Mouse (Mus musculus) embryonic facial prominence, embryonic 11.5 days (tissue): Measurements from ENCODE around the gene Batf2. TPM values are rescaled to one million over a fixed set of nuclear protein-coding genes. Genes with fewer than 3 reads are reported as not detected.
"Not testable (repeated sequence)": the region's sequence is repeated elsewhere in the genome, so short reads cannot be mapped to it uniquely, and the experiment has no call there.

Experiments
- ATAC-seq: fragments of 200-750 bp; cut with Nextera tagmentation; replicated peaks from 2 replicates; pipeline ENCODE4 v1.8.0; 2017; ENCODE audit warnings: low read depth; ENCODE audit not compliant: insufficient number of reproducible peaks, low FRiP score, low TSS enrichment
- DNase-seq: peaks from one replicate; pipeline ENCODE4 v3.0.0-alpha.2; 2015; ENCODE audit warnings: low spot score
- H3K27ac ChIP-seq: fragments of 300-500 bp; sonication (generic); replicated peaks from 2 replicates; pipeline ENCODE4 v1.5.1; 2014; ENCODE audit warnings: mild to moderate bottlenecking, low read depth, low read length, control low read depth
- H3K27me3 ChIP-seq: fragments of 300-500 bp; sonication (generic); 2 replicates; pipeline ENCODE4 v1.6.1; 2014; ENCODE audit warnings: mild to moderate bottlenecking, low read length, moderate library complexity, mixed read lengths; ENCODE audit not compliant: control insufficient read depth, insufficient read depth
- H3K36me3 ChIP-seq: fragments of 300-500 bp; sonication (generic); replicated peaks from 2 replicates; pipeline ENCODE4 v1.6.1; 2014; ENCODE audit warnings: low read depth, mild to moderate bottlenecking, low read length, moderate library complexity, mixed read lengths; ENCODE audit not compliant: control insufficient read depth, insufficient read depth
- H3K4me1 ChIP-seq: fragments of 300-500 bp; sonication (generic); 2 replicates; pipeline ENCODE4 v1.6.1; 2014; ENCODE audit warnings: low read length, mixed read lengths; ENCODE audit not compliant: control insufficient read depth, insufficient read depth
- H3K4me2 ChIP-seq: fragments of 300-500 bp; sonication (generic); 2 replicates; pipeline ENCODE4 v1.6.1; 2014; ENCODE audit warnings: low read depth, mild to moderate bottlenecking, control low read depth, low read length, moderate library complexity
- H3K4me3 ChIP-seq: fragments of 300-500 bp; sonication (generic); 2 replicates; pipeline ENCODE4 v1.5.1; 2014; ENCODE audit warnings: low read depth, low read length, control low read depth
- H3K9ac ChIP-seq: fragments of 300-500 bp; sonication (generic); replicated peaks from 2 replicates; pipeline ENCODE4 v1.6.1; 2014; ENCODE audit warnings: mild to moderate bottlenecking, control low read depth, low read length
- H3K9me3 ChIP-seq: fragments of 300-500 bp; sonication (generic); replicated peaks from 2 replicates; pipeline ENCODE4 v1.6.1; 2016; ENCODE audit warnings: mild to moderate bottlenecking, low read length, inconsistent platforms, mixed read lengths; ENCODE audit not compliant: control insufficient read depth
- WGBS: fragments of 180-500 bp; shearing (Covaris S2); extraction: QIAGEN DNeasy Blood & Tissue Kit; methylation state at CpG from one replicate; pipeline ENCODE4 v1.1.7; 2014; 5-methylcytosine and 5-hydroxymethylcytosine counted together
- polyA plus RNA-seq: library from polyadenylated mRNA; unstranded; fragments of >200 nt; fragmentation: Nextera tagmentation; extraction: Ambion mirVana; gene quantifications from 2 replicates; pipeline ENCODE4 v1.2.1, GENCODE M21; 2014

The Batf2 gene
- polyA plus RNA-seq, 1 experiment from 2014 or later, result not detected

- H3K36me3 ChIP-seq, result no peaks in the 10 kb centered on the region
- DNase-seq, result peak; percentile 78
- no peaks in the 10 kb centered on the region for H3K4me1 ChIP-seq
- 19% methylated on average over 4 of the region's 4 CpGs for WGBS
- no peaks in the 10 kb centered on the region for H3K27me3 ChIP-seq
- H3K9ac ChIP-seq, result no peak overlapping the region
- H3K9me3 ChIP-seq, result no peaks in the 10 kb centered on the region
- H3K4me2 ChIP-seq, result no peak overlapping the region
- no peak overlapping the region for H3K27ac ChIP-seq
- no peak for ATAC-seq
- no peak overlapping the region for H3K4me3 ChIP-seq
Measured at GRCm38 (mm10) chr19:6126289-6126688, 14.5 kb upstream of the Batf2 start.

- ATAC-seq (no peak), DNase-seq (no peak)
- Histone ChIP-seq H3K4me2 (peak overlapping the region; percentile 68), H3K27me3 (no peaks in the 10 kb centered on the region), H3K9ac (peak overlapping the region; percentile 69; the same call in 1 of the 2 replicates), H3K4me3 (peak overlapping the region; percentile 54), H3K27ac (0 out of 2 replicates have a peak overlapping the region, but pooled peaks have one; percentile 42), H3K9me3 (no peaks in the 10 kb centered on the region), H3K36me3 (no peaks in the 10 kb centered on the region), H3K4me1 (no peaks in the 10 kb centered on the region)
- WGBS, result 72% methylated on average over 10 of the region's 10 CpGs
Measured at GRCm38 (mm10) chr19:6126789-6127580, 13.8 kb upstream of the Batf2 start.

GRCm38 (mm10) chr19:6127760-6128341 lies 12.9 kb upstream of the Batf2 start, which contains the start of gene Snx15:
TSS of gene Snx15 (minus strand) at chr19:6128304.
- peak within 1 kb of the TSS; percentile 69 for H3K9ac ChIP-seq
- no peaks in the 10 kb centered on the region for H3K9me3 ChIP-seq
- H3K36me3 ChIP-seq, result no peaks in the 10 kb centered on the region
- peak; percentile 94 for DNase-seq
- peak within 1 kb of the TSS; percentile 42 for H3K27ac ChIP-seq
- peak; percentile 89 for ATAC-seq
- H3K4me2 ChIP-seq, result peak within 1 kb of the TSS; percentile 68
- no peaks in the 10 kb centered on the region for H3K4me1 ChIP-seq
- peak within 1 kb of the TSS; percentile 54 for H3K4me3 ChIP-seq
- H3K27me3 ChIP-seq, result no peaks in the 10 kb centered on the region
- WGBS, result under 1% methylated on average over 32 of the region's 32 CpGs

GRCm38 (mm10) chr19:6130414-6131128 lies 10.2 kb upstream of the Batf2 start:
- DNase-seq, H3K9ac ChIP-seq, H3K27me3 ChIP-seq, H3K27ac ChIP-seq, H3K4me1 ChIP-seq, ATAC-seq, H3K4me2 ChIP-seq, H3K9me3 ChIP-seq, H3K36me3 ChIP-seq, H3K4me3 ChIP-seq: not testable (repeated sequence)
- WGBS, result 79% methylated on average over 7 of the region's 7 CpGs

GRCm38 (mm10) chr19:6132171-6132827 lies 8.5 kb upstream of the Batf2 start:
- Histone ChIP-seq H3K36me3 (no peaks in the 10 kb centered on the region; the same call in 1 of the 2 replicates), H3K27me3 (no peaks in the 10 kb centered on the region), H3K9ac (no peak overlapping the region), H3K27ac (no peak overlapping the region), H3K9me3 (no peaks in the 10 kb centered on the region), H3K4me2 (no peak overlapping the region), H3K4me3 (no peak overlapping the region), H3K4me1 (no peaks in the 10 kb centered on the region)
- DNase-seq (no peak), ATAC-seq (no peak)
- 81% methylated on average over 7 of the region's 7 CpGs for WGBS

GRCm38 (mm10) chr19:6133197-6133596 lies 7.6 kb upstream of the Batf2 start:
- not testable (repeated sequence) for H3K27ac ChIP-seq, H3K4me1 ChIP-seq, DNase-seq, ATAC-seq, H3K27me3 ChIP-seq, H3K4me2 ChIP-seq, H3K4me3 ChIP-seq, H3K36me3 ChIP-seq, H3K9me3 ChIP-seq, H3K9ac ChIP-seq
- 52% methylated on average over 1 of the region's 1 CpGs for WGBS

- Histone ChIP-seq H3K4me2 (no peak overlapping the region), H3K4me3 (no peak overlapping the region), H3K36me3 (no peaks in the 10 kb centered on the region; the same call in 1 of the 2 replicates), H3K9ac (0 out of 2 replicates have a peak overlapping the region, but pooled peaks have one; percentile 9), H3K27me3 (no peaks in the 10 kb centered on the region), H3K9me3 (no peaks in the 10 kb centered on the region), H3K27ac (no peak overlapping the region), H3K4me1 (no peaks in the 10 kb centered on the region)
- ATAC-seq, result no peak
- DNase-seq, result no peak
- 81% methylated on average over 3 of the region's 3 CpGs for WGBS
Measured at GRCm38 (mm10) chr19:6136397-6136796, 4.4 kb upstream of the Batf2 start.
